Mouse (Mus musculus): ENCODE results near the gene Fgd5. TPM values are rescaled to one million over a fixed set of nuclear protein-coding genes. Genes with fewer than 3 reads are reported as not detected.

The Fgd5 gene
- polyA plus RNA-seq, 1 experiment: not detected

DNA sequence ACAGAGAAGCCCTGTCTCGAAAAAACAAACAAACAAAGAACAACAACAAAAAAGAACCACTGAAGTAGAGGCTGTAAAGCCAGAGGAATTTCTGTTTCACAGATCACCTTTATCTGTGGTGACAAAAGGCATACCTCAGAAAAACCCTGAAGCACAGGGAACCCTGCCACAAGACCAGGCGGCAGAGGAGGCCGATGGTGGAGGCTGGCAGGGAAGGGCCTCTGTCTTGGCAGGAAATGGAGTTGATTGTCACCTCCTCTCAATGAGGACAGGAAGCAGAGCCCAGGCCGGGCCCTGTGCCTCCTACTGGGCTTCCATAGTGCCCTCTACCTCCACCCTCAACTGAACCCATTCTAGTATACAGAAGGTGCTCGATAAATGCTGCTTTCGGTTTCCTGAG lies 4.7 kb upstream of the Fgd5 start:
- Histone ChIP-seq H3K27ac (ENCODE audit: insufficient read depth, low read depth, low read length) (no peak overlapping the region), H3K4me3 (ENCODE audit: insufficient read depth, low read length) (no peak overlapping the region), H3K4me1 (ENCODE audit: control insufficient read depth, insufficient read depth, low read length) (peaks cover 5% of the 10 kb centered on the region)
- TF ChIP-seq CTCF (IDR thresholded peaks at IDR 0.05; ENCODE audit: low read depth, low read length): no peak
- TF ChIP-seq POLR2A (IDR thresholded peaks at IDR 0.05; ENCODE audit: borderline replicate concordance, low read depth, low read length): no peak

DNA sequence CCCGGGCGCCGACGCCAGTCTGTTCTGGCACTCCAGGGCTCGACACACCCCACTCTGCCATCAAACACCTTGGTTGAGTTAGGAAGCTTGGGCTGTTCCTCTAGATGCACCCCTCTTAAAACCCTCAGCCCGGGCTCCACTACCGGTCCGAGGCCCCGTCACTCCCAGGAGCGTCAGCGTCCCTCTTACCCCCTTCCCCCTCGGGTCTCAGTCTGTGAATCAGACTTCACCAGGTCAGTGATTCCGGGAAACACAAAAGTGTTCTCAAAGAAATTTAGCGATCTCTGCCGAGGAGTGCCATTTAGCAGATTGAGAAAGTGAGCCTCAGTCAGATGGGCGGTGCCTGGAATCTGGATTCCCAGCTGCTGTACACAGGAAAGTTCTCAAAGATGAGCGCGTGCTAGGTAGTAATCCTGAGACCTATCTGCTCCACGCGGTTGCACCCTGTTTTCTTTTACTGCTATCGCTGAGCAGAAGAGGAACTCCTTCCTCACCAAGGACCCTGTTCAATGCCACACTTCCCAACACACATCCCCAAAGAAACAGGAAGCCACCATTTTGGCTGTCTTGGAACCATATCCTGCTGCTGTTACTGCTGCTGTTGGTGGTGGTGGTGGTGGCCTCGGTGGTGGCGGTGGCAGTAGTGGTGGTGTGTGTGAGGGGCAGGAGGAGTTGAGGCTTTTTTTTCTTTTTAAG lies 771 bp downstream of the Fgd5 start:
- H3K4me3 ChIP-seq (ENCODE audit: insufficient read depth, low read length): peak overlapping the region; percentile 38
- no peak overlapping the region for H3K27ac ChIP-seq (ENCODE audit: insufficient read depth, low read depth, low read length)
- no peak for TF ChIP-seq CTCF (IDR thresholded peaks at IDR 0.05; ENCODE audit: low read depth, low read length)
- TF ChIP-seq POLR2A (IDR thresholded peaks at IDR 0.05; ENCODE audit: borderline replicate concordance, low read depth, low read length): no peak
- no peaks in the 10 kb centered on the region; the same call in 1 of the 2 replicates for H3K4me1 ChIP-seq (ENCODE audit: control insufficient read depth, insufficient read depth, low read length)

DNA sequence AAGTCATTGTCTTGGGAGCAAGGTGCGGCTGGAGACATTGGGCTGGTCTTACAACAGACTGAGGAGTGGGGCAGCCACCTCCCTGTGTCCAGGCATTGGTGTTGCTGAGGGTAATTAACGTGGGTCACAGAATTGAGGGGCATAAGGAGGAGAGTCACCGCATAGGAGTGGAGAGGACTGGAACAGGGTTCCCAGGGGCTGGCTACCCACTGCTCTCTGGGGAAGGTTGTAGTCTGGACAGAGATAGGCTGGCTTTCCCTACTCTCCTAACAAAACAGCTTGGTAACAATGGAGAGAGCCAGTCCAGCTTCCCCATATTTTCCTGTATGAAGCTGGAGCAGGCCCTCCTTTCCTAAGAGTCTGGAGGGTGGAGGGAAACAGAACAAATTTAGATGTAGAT lies 1.3 kb downstream of the Fgd5 start:
- no peak for TF ChIP-seq POLR2A (IDR thresholded peaks at IDR 0.05; ENCODE audit: borderline replicate concordance, low read depth, low read length)
- TF ChIP-seq CTCF (IDR thresholded peaks at IDR 0.05; ENCODE audit: low read depth, low read length): no peak
- Histone ChIP-seq H3K4me3 (ENCODE audit: insufficient read depth, low read length) (no peak overlapping the region), H3K27ac (ENCODE audit: insufficient read depth, low read depth, low read length) (no peak overlapping the region), H3K4me1 (ENCODE audit: control insufficient read depth, insufficient read depth, low read length) (no peaks in the 10 kb centered on the region; the same call in 1 of the 2 replicates)

DNA sequence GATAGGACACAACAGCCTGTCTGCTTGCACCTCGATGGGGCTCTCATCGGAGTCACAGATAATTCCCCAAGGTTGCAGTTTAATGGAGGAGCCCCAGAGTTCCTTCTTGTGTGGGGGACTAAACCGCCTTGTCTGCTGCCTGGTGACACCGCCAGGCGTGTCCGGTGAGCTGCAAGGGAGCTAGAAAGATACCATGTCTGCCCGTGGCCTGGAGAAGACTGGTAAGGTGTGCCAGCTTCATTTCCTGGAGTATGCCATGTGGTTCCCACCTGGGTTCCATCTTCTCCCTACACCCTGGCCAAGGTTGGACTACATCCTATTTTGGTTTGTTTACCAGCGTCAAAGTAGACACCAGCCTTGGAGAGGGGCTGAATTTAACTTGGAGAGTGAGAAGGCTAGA lies 11.4 kb downstream of the Fgd5 start:
- no peaks in the 10 kb centered on the region for H3K4me1 ChIP-seq (ENCODE audit: control insufficient read depth, insufficient read depth, low read length)
- H3K4me3 ChIP-seq (ENCODE audit: insufficient read depth, low read length): no peak overlapping the region
- TF ChIP-seq CTCF (IDR thresholded peaks at IDR 0.05; ENCODE audit: low read depth, low read length) (no peak), POLR2A (IDR thresholded peaks at IDR 0.05; ENCODE audit: borderline replicate concordance, low read depth, low read length) (no peak)
- H3K27ac ChIP-seq (ENCODE audit: insufficient read depth, low read depth, low read length): no peak overlapping the region

DNA sequence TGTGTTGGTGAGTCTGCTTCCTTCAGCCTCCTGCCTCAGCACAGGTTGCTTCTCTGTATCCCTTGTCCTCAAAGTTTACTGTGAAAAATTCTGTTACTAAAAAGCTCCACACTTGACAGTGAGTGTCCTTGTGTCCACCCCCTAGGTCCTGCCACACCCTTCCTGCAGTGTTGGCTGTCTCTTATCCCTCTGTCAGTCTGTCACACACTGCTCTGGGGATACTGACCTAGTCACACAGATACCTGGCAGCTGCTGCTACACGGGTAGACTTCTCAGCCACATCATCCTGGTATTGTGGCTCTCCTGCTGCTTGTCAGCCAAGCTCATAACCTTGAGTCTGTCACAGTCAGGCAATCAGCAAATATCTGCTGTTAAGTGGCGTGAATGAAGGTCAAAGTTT lies 14.1 kb downstream of the Fgd5 start:
- Histone ChIP-seq H3K4me3 (ENCODE audit: insufficient read depth, low read length) (no peak overlapping the region), H3K27ac (ENCODE audit: insufficient read depth, low read depth, low read length) (no peak overlapping the region), H3K4me1 (ENCODE audit: control insufficient read depth, insufficient read depth, low read length) (no peaks in the 10 kb centered on the region)
- TF ChIP-seq CTCF (IDR thresholded peaks at IDR 0.05; ENCODE audit: low read depth, low read length) (no peak), POLR2A (IDR thresholded peaks at IDR 0.05; ENCODE audit: borderline replicate concordance, low read depth, low read length) (no peak)

DNA sequence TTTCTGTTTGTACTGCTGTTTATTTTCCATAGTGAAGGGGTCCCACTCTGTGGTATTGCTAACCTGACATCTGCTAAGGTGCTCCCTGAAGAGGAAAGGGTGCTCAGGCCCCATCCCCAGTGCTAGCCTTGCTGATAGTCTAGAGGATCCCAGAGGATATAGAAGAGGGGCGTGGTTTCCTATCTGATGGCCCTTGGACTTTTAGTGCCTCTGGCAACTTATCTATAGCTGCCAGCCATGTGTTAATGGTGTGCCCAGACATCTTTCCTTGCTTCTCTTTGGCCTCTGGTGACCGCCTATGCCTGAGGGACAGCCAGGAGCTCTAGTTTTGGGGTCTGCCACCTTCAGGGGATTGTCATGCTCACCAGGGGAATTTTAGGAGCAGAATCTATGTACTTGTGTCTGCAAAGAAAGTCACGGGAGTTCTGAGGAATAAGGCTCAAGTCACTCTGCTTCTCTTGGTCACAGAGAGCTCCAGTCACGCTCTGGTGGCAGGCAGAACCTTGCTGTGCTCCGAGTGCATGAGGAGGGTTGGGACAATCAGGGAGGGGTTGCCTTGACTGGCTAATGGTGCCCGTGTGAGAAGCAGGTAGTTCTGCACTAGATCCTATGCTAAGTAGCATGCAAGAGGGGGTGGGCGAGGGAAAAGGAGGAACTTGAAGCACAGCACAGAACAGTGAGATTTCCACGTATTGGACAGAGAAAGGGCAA lies 15.3 kb downstream of the Fgd5 start:
- H3K27ac ChIP-seq (ENCODE audit: insufficient read depth, low read depth, low read length): no peak overlapping the region
- no peak overlapping the region for H3K4me3 ChIP-seq (ENCODE audit: insufficient read depth, low read length)
- no peaks in the 10 kb centered on the region for H3K4me1 ChIP-seq (ENCODE audit: control insufficient read depth, insufficient read depth, low read length)
- TF ChIP-seq POLR2A (IDR thresholded peaks at IDR 0.05; ENCODE audit: borderline replicate concordance, low read depth, low read length): no peak
- TF ChIP-seq CTCF (IDR thresholded peaks at IDR 0.05; ENCODE audit: low read depth, low read length): no peak

DNA sequence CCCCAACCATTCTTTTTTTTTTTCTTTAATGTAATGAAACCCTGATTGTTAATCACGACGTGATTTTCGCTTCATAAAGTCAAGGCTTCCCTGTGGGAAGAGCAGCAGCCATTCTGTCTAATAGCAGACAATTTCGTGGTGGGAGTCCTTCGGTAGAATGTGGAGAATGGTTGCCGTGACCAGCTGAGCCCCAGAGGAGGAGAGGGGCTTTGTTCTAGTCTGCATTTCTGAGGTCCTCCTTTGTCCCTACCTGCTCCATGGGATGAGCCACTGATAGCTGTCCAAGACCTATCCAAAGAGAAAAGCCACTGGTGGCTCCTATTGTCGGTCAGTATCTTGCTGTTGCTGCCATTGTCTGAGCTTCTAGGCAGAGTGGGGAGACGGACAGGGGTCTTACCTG lies 17.4 kb downstream of the Fgd5 start:
- Histone ChIP-seq H3K4me3 (ENCODE audit: insufficient read depth, low read length) (no peak overlapping the region), H3K4me1 (ENCODE audit: control insufficient read depth, insufficient read depth, low read length) (no peaks in the 10 kb centered on the region), H3K27ac (ENCODE audit: insufficient read depth, low read depth, low read length) (no peak overlapping the region)
- TF ChIP-seq CTCF (IDR thresholded peaks at IDR 0.05; ENCODE audit: low read depth, low read length): no peak
- no peak for TF ChIP-seq POLR2A (IDR thresholded peaks at IDR 0.05; ENCODE audit: borderline replicate concordance, low read depth, low read length)

DNA sequence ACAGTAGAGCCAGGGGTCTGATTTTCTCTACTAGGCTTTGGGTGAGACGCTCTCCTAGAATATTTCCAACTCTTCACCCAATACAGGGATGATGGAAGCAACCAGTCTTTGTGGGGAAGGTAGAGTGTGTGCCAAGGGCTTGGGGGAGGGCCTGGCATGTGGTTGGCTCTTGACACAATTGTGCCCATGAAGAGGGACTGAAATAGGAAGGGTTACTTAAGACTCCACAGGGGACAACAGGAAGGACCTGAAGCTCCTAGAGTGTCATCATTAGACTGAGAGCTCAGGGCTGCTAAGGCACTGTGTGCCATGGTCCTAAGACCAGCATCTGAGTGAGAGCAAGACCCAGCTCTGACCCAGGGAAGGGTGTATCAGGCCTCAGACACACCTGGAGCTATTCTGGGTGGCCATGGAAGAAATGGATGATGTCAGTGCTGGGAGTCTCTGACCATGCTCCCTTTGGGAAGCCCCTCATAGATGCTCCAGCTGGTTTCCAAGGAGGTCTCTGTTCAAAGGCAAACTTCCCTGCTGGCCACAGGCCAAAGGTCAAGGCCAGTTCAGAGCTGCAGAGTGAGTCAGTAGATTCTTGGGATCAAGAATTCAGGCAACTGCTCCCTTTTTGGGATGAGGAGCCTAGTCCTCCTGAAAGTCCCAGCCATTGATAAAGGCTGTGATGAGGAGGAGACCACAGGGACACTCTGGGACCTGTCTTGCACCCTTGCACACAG lies 24.0 kb downstream of the Fgd5 start:
- TF ChIP-seq POLR2A (IDR thresholded peaks at IDR 0.05; ENCODE audit: borderline replicate concordance, low read depth, low read length) (no peak), CTCF (IDR thresholded peaks at IDR 0.05; ENCODE audit: low read depth, low read length) (no peak)
- Histone ChIP-seq H3K4me1 (ENCODE audit: control insufficient read depth, insufficient read depth, low read length) (no peaks in the 10 kb centered on the region), H3K4me3 (ENCODE audit: insufficient read depth, low read length) (no peak overlapping the region), H3K27ac (ENCODE audit: insufficient read depth, low read depth, low read length) (no peak overlapping the region)

DNA sequence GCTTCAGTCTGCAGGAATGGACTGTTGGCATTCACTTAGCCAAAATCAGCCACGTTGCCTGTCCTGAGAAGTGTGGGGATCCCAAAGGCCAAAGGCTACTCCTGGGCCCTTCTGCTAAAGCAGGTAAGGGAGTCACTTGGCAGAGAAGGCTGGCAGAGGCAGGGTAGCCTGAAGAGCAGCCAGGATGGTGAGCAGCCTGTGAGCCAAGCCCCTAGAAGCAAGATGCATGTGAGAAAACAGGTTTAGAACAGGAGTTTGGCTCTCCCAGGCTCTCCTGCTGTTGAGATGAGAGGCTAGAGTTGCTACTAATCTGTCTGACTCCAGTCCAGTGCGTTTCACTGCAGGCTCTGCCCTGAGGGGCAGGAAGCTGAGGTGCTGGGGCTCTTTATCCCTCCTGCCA lies 25.0 kb downstream of the Fgd5 start:
- Histone ChIP-seq H3K4me1 (ENCODE audit: control insufficient read depth, insufficient read depth, low read length) (no peaks in the 10 kb centered on the region), H3K27ac (ENCODE audit: insufficient read depth, low read depth, low read length) (no peak overlapping the region), H3K4me3 (ENCODE audit: insufficient read depth, low read length) (no peak overlapping the region)
- no peak for TF ChIP-seq POLR2A (IDR thresholded peaks at IDR 0.05; ENCODE audit: borderline replicate concordance, low read depth, low read length)
- TF ChIP-seq CTCF (IDR thresholded peaks at IDR 0.05; ENCODE audit: low read depth, low read length): no peak

Data from bone marrow macrophage, adult 2 months (primary cell).